Mouse (Mus musculus) hindbrain, postnatal 0 days (tissue): ENCODE measurements at regions not wholly inside any gene's neighbourhood (a gene's known extent, or its start where the extent isn't known, plus 50 kb on each side); places are given as distances from the start of the nearest gene placed in this dataset.
A peak's percentile ranks its signal among the peaks of the same experiment; 100 is the strongest.

ENCODE experiments used
- ATAC-seq: fragments of 200-750 bp; cut with Nextera tagmentation; 2 replicates; pipeline ENCODE4 v1.8.0; 2017; ENCODE audit warnings: mild to moderate bottlenecking, moderate TSS enrichment, moderate library complexity
- DNase-seq: peaks from one replicate; pipeline ENCODE4 v3.0.0-alpha.2; 2015; ENCODE audit warnings: low spot score
- H3K27ac ChIP-seq: fragments of 300-500 bp; sonication (generic); 2 replicates; pipeline ENCODE4 v1.5.1; 2014; ENCODE audit warnings: mild to moderate bottlenecking
- H3K27me3 ChIP-seq: fragments of 300-500 bp; sonication (generic); 2 replicates; pipeline ENCODE4 v1.6.1; 2014; ENCODE audit warnings: low read length, mixed read lengths; ENCODE audit not compliant: insufficient read depth
- H3K36me3 ChIP-seq: fragments of 300-500 bp; sonication (generic); 2 replicates; pipeline ENCODE4 v1.6.1; 2014; ENCODE audit warnings: low read length, mixed read lengths; ENCODE audit not compliant: insufficient read depth
- H3K4me1 ChIP-seq: fragments of 300-500 bp; sonication (generic); 2 replicates; pipeline ENCODE4 v1.6.1; 2014; ENCODE audit warnings: antibody characterized with exemption, low read length, mixed read lengths; ENCODE audit not compliant: insufficient read depth
- H3K4me2 ChIP-seq: fragments of 300-500 bp; sonication (generic); 2 replicates; pipeline ENCODE4 v1.6.1; 2014; ENCODE audit warnings: low read depth, mild to moderate bottlenecking, low read length, moderate library complexity, mixed read lengths
- H3K4me3 ChIP-seq: fragments of 300-500 bp; sonication (generic); 2 replicates; pipeline ENCODE4 v1.5.1; 2014; ENCODE audit warnings: low read length
- H3K9ac ChIP-seq: fragments of 300-500 bp; sonication (generic); replicated peaks from 2 replicates; pipeline ENCODE4 v1.6.1; 2014; ENCODE audit warnings: mild to moderate bottlenecking, low read length, moderate library complexity, mixed read lengths
- H3K9me3 ChIP-seq: fragments of 300-500 bp; sonication (generic); 2 replicates; pipeline ENCODE4 v1.6.1; 2016; ENCODE audit warnings: low read length, mixed read lengths
- CTCF ChIP-seq: IDR thresholded peaks from 2 replicates; pipeline ENCODE4 v1.5.1; 2016; ENCODE audit warnings: antibody characterized with exemption, control low read depth, low read depth
- WGBS: fragments of 180-500 bp; shearing (Covaris S2); extraction: QIAGEN DNeasy Blood & Tissue Kit; methylation state at CpG from one replicate; pipeline ENCODE4 v1.1.7; 2014; 5-methylcytosine and 5-hydroxymethylcytosine counted together

DNA sequence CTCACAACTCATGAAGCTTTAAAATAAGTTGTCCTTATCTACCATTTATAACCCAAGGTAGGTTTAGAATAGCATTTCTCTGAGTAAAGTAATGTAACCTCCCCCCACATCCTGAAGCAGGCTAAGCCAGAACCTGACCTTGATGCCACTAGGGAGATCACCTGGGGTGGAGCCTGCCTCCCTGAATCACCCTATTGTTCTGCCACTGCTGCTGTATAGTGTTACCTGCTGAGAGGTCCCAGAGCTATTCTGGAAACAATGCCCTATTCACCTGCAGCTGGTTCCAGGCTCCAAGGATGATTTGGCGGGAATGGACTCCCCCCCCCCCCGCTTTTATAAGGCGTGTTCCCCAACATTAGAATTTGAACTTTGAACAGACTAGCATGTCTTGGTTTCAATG lies 462.0 kb upstream of the Cdh18 start:
- Histone ChIP-seq H3K9me3 (no peaks in the 10 kb centered on the region), H3K36me3 (no peaks in the 10 kb centered on the region), H3K4me3 (no peak overlapping the region), H3K27ac (no peak overlapping the region), H3K27me3 (no peaks in the 10 kb centered on the region), H3K9ac (no peak overlapping the region), H3K4me1 (no peaks in the 10 kb centered on the region), H3K4me2 (no peak overlapping the region)
- DNase-seq, result no peak
- WGBS, result 64% methylated on average over 3 of the region's 3 CpGs
- no peak for ATAC-seq
- TF ChIP-seq CTCF, result no peak

DNA sequence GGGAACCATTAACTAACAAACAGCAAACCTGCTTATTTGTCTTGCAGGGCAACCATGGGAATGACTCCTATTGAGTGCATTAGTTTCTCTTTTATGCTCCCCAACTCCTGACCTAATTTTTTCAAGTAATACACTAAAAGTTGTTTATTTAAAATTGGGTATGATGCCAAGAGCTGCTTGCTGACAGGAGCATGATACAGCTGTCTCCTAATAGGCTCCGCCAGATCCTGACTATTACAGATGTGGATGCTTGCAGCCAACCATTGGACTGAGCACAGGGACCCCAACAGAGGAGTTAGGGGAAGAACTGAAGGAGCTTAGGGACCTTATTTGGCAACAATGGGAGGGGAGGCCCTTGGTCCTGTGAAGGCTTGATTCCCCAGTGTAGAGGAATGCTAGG lies 427.1 kb upstream of the Cdh18 start:
- Histone ChIP-seq H3K4me1 (no peaks in the 10 kb centered on the region), H3K4me3 (no peak overlapping the region), H3K27ac (no peak overlapping the region), H3K9me3 (no peaks in the 10 kb centered on the region), H3K36me3 (no peaks in the 10 kb centered on the region), H3K27me3 (no peaks in the 10 kb centered on the region), H3K4me2 (no peak overlapping the region), H3K9ac (no peak overlapping the region)
- 89% methylated on average over 1 of the region's 1 CpGs for WGBS
- no peak for DNase-seq
- TF ChIP-seq CTCF, result no peak
- ATAC-seq, result no peak

DNA sequence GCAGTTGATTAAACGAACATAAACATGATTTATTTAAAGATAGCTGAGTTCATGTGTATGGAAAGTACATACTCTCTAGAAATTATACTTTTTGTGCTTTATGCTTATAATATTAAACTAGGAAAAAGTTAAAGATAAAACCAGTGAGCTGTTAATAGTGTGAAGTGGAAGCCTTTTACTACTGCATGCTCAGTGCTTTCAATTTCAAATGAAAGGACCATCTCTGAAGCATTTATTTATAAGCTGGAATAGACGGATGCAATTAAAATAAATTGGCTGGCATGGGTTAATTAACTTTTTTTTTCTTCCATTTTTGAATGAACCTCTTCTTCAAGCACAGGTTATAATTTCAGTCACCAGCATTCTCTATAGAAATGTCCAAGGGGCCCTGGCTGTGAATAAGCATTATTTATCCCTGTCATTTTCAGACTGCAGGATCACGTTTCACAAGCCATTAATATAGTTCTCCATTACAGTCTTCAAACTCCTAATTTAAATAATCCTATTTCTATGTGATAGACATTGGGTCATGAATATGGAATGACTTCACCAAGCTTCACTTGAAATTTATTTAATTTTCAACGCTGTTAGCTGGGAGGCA lies 396.8 kb upstream of the Cdh18 start:
- no peak overlapping the region for H3K27ac ChIP-seq
- 63% methylated on average over 4 of the region's 4 CpGs for WGBS
- no peaks in the 10 kb centered on the region for H3K36me3 ChIP-seq
- H3K4me3 ChIP-seq, result no peak overlapping the region
- H3K4me1 ChIP-seq, result no peaks in the 10 kb centered on the region
- ATAC-seq (no peak), DNase-seq (no peak)
- H3K9me3 ChIP-seq, result no peaks in the 10 kb centered on the region
- TF ChIP-seq CTCF, result no peak
- no peaks in the 10 kb centered on the region for H3K27me3 ChIP-seq
- no peak overlapping the region for H3K4me2 ChIP-seq
- H3K9ac ChIP-seq, result no peak overlapping the region

DNA sequence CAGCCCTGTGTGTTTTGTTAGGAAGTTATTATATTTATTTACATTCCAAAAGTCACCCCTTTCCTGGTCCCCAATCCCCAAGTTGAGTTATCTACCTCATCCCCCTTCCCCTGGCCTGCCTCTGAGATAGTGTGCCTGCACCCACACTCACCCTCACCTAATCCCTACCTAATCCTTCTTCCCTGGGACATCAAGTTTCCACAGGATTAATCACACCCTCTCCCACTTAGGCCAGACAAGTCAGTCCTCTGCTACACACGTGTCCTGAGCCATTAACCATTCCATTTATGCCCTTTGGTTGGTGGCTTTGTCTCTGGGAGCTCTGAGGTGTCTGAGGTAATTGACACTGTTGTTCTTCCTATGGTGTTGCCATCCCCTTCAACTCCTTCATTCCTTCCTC lies 396.1 kb upstream of the Cdh18 start:
- Histone ChIP-seq H3K27ac (no peak overlapping the region), H3K4me2 (no peak overlapping the region), H3K9ac (no peak overlapping the region), H3K4me1 (no peaks in the 10 kb centered on the region), H3K36me3 (no peaks in the 10 kb centered on the region), H3K27me3 (no peaks in the 10 kb centered on the region), H3K4me3 (no peak overlapping the region), H3K9me3 (no peaks in the 10 kb centered on the region)
- WGBS, result 36% methylated on average over 1 of the region's 1 CpGs
- DNase-seq, result no peak
- no peak for ATAC-seq
- no peak for TF ChIP-seq CTCF

DNA sequence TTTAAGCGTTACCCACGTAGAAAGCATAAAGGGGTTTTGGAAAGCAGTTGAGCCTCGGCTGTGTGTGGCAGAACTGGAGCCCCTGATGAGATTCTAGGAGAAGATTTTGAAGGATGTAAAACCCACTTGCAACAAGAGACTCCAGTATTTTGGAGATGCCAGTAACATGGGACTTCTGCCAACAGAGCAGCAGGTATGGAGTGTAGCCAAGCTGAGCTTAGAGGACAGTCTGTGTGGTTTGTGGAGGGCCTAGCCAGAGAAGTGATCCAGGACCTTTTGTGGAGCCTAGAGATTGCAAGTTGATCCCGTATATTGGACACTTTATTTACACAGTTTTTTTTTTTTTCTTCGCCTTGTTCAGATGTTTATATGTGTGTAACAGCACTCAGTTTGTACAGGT lies 378.5 kb upstream of the Cdh18 start:
- H3K4me3 ChIP-seq, result no peak overlapping the region
- no peaks in the 10 kb centered on the region for H3K9me3 ChIP-seq
- WGBS, result 54% methylated on average over 5 of the region's 5 CpGs
- H3K36me3 ChIP-seq, result no peaks in the 10 kb centered on the region
- H3K9ac ChIP-seq, result no peak overlapping the region
- ATAC-seq (peak; percentile 63; the same call in 1 of the 2 replicates), DNase-seq (peak; percentile 84)
- no peak for TF ChIP-seq CTCF
- no peaks in the 10 kb centered on the region for H3K27me3 ChIP-seq
- no peaks in the 10 kb centered on the region for H3K4me1 ChIP-seq
- no peak overlapping the region for H3K27ac ChIP-seq
- no peak overlapping the region for H3K4me2 ChIP-seq

DNA sequence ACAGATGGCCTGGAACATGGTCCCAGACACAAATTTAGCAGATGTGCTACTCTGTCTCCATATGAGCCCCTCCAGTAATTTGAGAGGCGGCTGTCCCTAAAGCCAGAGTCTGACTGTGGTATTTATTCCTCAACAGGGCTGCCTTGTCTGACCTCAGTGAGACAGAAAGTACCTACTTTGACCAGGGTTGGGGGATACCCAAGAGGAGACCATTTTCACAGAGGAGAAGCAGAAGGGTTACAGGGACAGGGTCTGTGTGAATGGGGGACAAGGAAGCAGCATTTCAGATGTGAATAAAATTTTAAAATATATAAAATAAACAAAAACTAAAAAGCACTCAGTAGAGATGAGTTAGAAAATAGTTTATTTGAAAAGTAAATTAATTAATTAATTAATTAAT lies 339.8 kb upstream of the Cdh18 start:
- no peak for TF ChIP-seq CTCF
- Histone ChIP-seq H3K4me1 (no peaks in the 10 kb centered on the region), H3K9ac (no peak overlapping the region), H3K4me2 (no peak overlapping the region), H3K27ac (no peak overlapping the region), H3K27me3 (no peaks in the 10 kb centered on the region), H3K9me3 (no peaks in the 10 kb centered on the region), H3K4me3 (no peak overlapping the region), H3K36me3 (no peaks in the 10 kb centered on the region)
- WGBS, result 100% methylated on average over 1 of the region's 1 CpGs
- ATAC-seq (no peak), DNase-seq (no peak)

DNA sequence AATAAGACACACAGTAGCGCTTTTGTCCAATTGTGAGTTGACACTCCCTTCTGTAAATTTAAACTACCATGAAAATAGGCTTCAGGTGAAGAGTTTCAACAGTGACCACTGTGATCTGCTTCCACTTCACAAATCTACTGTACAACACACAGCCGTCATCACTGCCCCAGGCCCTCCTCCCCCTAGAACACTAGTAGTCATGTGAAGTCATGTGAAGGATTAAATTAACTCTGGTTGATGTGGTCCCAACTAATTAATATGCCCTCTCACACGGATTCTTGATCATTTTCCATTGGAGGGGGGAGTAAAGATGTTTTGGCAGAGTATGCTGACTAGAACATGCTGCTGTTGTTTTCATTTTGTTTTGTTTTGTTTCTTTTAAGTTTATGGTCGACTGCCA lies 316.2 kb upstream of the Cdh18 start:
- Histone ChIP-seq H3K9me3 (no peaks in the 10 kb centered on the region), H3K9ac (no peak overlapping the region), H3K4me2 (no peak overlapping the region), H3K27me3 (no peaks in the 10 kb centered on the region), H3K4me3 (no peak overlapping the region), H3K27ac (no peak overlapping the region), H3K4me1 (no peaks in the 10 kb centered on the region), H3K36me3 (no peaks in the 10 kb centered on the region)
- peak; percentile 30 for DNase-seq
- TF ChIP-seq CTCF, result no peak
- 55% methylated on average over 4 of the region's 4 CpGs for WGBS
- peak; percentile 78 for ATAC-seq
